Mouse (Mus musculus): ENCODE results near the gene Golph3. TPM values are rescaled to one million over a fixed set of nuclear protein-coding genes. Genes with fewer than 3 reads are reported as not detected.

Gene Golph3
- total RNA-seq, 2 experiments from 2014 or later, result 105 TPM

GRCm38 (mm10) chr15:12376491-12377069 is 55.3 kb downstream of the Golph3 start:
- no peak for DNase-seq (ENCODE audit: low spot score in 2 of 2)

- DNase-seq (ENCODE audit: low spot score in 2 of 2), result no peak
Observed at GRCm38 (mm10) chr15:12377800-12378199, 56.5 kb downstream of the Golph3 start.

GRCm38 (mm10) chr15:12380057-12380456 is 58.8 kb downstream of the Golph3 start:
- no peak for DNase-seq (ENCODE audit: low spot score in 2 of 2)

DNA sequence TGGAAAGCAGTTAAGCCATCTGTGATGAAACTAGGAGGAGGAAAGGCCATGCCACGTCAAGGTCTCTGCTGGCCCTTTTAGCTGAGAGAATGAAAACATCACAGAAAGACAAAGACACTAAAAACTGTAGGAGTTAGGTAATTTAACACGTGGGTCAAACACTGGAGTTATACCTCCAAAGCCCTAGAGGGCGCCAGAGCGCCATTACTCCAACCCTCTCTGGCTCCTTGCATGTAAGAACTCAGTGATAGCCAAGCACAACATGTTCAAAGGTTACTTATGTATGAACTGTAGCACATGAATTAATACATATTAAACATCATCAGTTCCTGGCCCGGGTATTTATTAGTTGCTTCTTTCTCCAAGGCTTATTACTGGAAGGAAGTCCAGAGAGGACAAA is 59.3 kb downstream of the Golph3 start:
- DNase-seq (ENCODE audit: low spot score in 2 of 2), result no peak

- DNase-seq (ENCODE audit: low spot score in 2 of 2), result no peak
Observed at GRCm38 (mm10) chr15:12384679-12385078, 63.4 kb downstream of the Golph3 start.

GRCm38 (mm10) chr15:12388726-12389489 is 67.7 kb downstream of the Golph3 start:
- DNase-seq (ENCODE audit: low spot score in 2 of 2), result no peak

- no peak for DNase-seq (ENCODE audit: low spot score in 2 of 2)
Observed at GRCm38 (mm10) chr15:12394758-12395157, 73.5 kb downstream of the Golph3 start.

DNA sequence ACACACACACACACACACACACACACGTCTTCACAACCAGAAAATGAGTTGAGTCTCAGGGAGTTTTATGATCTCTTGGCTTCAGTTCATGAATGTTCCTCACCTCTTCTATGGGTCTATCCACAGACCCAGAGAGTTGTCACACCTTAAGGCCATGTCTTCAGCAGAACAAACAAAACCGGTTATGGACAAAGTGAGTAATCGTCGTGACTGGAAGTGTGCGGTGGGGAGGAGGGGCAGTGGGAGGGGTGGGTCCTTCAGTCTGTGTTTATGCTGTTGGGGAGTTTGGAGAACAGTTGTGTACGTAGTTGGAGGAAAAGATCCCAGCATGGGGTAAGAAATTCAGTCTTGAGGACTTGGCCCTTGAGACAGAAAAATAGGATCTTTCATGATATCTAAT is 75.8 kb downstream of the Golph3 start:
- DNase-seq (ENCODE audit: low spot score in 2 of 2), result no peak

Other genes with a start within 250 kb of the Golph3 start
- 100 to 1,000 TPM; 334 to 364 TPM for gene Zfr, start 203.6 kb upstream of the Golph3 start, total RNA-seq (2021)
- 10 to 100 TPM; 52.2 to 56.4 TPM for gene Mtmr12, start 116.4 kb upstream of the Golph3 start, total RNA-seq (2021)
- gene 1810049J17Rik, start 449 bp downstream of the Golph3 start, total RNA-seq (2021), result under 1 TPM in 1 of 2 experiments, not detected in 1; 0.87 TPM

All from left cerebral cortex, adult 18-20 months (tissue).